Mouse (Mus musculus): ENCODE results near the gene Aph1a. TPM values are rescaled to one million over a fixed set of nuclear protein-coding genes. Genes with fewer than 3 reads are reported as not detected.
A peak's percentile ranks its signal among the peaks of the same experiment; 100 is the strongest.
"Not testable (repeated sequence)": the region's sequence is repeated elsewhere in the genome, so short reads cannot be mapped to it uniquely, and the experiment has no call there.

The Aph1a gene
- 25.9 and 42.4 TPM in 2 replicates for polyA plus RNA-seq (2014; fragmentation: Nextera tagmentation; extraction: Ambion mirVana)

DNA sequence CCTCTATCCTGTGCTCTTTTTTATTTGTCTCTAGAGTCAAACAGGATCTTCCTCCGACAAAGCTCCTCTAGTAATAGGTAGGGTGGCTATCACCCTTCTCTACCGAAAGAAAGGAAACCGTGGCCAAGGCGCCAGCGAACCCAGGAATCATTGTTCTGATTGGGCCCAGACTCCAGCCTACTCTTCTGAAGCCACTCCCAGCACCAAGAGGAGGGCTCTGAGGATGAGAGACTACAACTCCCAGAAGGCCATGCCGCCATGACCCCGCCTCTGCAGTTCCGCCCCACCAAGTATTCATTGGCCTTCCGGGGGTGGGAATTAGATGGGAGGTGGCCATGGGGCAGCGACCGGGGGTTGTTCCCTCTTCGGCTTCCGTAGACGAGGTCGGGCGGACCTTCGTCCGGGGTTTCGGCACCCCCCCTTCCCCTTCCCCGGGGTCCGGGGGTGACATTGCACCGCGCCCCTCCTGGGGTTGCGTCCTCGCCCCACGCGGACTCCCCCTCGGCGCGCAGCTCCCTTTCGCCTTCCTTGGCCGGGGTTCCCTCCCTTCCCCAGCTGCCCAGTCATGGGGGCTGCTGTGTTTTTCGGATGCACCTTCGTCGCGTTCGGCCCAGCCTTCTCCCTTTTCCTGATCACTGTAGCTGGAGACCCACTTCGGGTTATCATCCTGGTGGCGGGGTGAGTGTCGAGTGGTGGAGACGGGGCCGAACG lies at the start of gene Aph1a:
TSS of gene Aph1a (plus strand) at position 364 of the 711 bp plus-strand sequence.
- peak; percentile 95 for ATAC-seq (replicated peaks; ENCODE audit: insufficient number of reproducible peaks, low FRiP score, low TSS enrichment)
- peaks cover 14% of the 10 kb centered on the region for H3K4me1 ChIP-seq (ENCODE audit: control insufficient read depth, insufficient read depth, low read length)
- H3K9me3 ChIP-seq (replicated peaks; ENCODE audit: control insufficient read depth, low read length); H3K27me3 ChIP-seq (ENCODE audit: control insufficient read depth, insufficient read depth, low read length); H3K36me3 ChIP-seq (ENCODE audit: control insufficient read depth, insufficient read depth, low read length): not testable (repeated sequence)
- under 1% methylated on average over 24 of the region's 43 CpGs for WGBS (ENCODE audit: insufficient replicate concordance)
- peak within 1 kb of the TSS; percentile 81 for H3K4me2 ChIP-seq
- H3K4me3 ChIP-seq (ENCODE audit: low read depth, low read length) = peak within 1 kb of the TSS; percentile 55
- peak within 1 kb of the TSS; percentile 86 for H3K27ac ChIP-seq (ENCODE audit: low read depth, low read length)
- peak within 1 kb of the TSS; percentile 79 for H3K9ac ChIP-seq (ENCODE audit: low read depth, low read length)

GRCm38 (mm10) chr3:95850611-95851010 lies 43.2 kb upstream of the Aph1a start:
- Histone ChIP-seq H3K27me3 (ENCODE audit: control insufficient read depth, insufficient read depth, low read length) (no peaks in the 10 kb centered on the region), H3K4me3 (ENCODE audit: low read depth, low read length) (no peak overlapping the region), H3K4me1 (ENCODE audit: control insufficient read depth, insufficient read depth, low read length) (peaks cover 11% of the 10 kb centered on the region; the same call in 1 of the 2 replicates), H3K27ac (ENCODE audit: low read depth, low read length) (no peak overlapping the region), H3K9me3 (replicated peaks; ENCODE audit: control insufficient read depth, low read length) (no peaks in the 10 kb centered on the region), H3K36me3 (ENCODE audit: control insufficient read depth, insufficient read depth, low read length) (peaks cover 48% of the 10 kb centered on the region), H3K9ac (ENCODE audit: low read depth, low read length) (no peak overlapping the region), H3K4me2 (no peak overlapping the region)
- WGBS (ENCODE audit: insufficient replicate concordance) = 44% methylated on average over 4 of the region's 4 CpGs
- ATAC-seq (replicated peaks; ENCODE audit: insufficient number of reproducible peaks, low FRiP score, low TSS enrichment) = no peak; the same call in 1 of the 2 replicates

DNA sequence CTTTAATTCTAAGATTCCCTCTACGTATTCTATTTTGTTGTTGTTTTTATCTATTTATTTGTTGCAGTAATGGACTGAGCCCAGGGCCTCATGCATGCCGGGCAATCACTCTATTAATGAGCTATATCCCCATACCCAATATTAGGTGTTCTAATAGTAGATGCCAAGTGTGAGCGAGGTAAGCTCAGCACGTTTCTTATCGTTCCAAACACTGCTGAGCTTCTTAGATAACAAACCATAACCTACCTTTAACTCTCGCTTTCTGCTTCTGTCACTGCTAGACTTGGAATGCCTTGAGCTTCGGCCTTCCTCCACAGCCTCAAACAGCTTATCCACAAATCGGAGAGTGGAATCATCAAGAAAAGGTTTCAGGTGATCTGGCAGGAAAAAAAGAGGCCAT lies 42.5 kb upstream of the Aph1a start:
- Histone ChIP-seq H3K9ac (ENCODE audit: low read depth, low read length) (no peak overlapping the region), H3K4me1 (ENCODE audit: control insufficient read depth, insufficient read depth, low read length) (peaks cover 11% of the 10 kb centered on the region; the same call in 1 of the 2 replicates), H3K27ac (ENCODE audit: low read depth, low read length) (no peak overlapping the region), H3K4me2 (no peak overlapping the region), H3K36me3 (ENCODE audit: control insufficient read depth, insufficient read depth, low read length) (peaks cover 42% of the 10 kb centered on the region), H3K9me3 (replicated peaks; ENCODE audit: control insufficient read depth, low read length) (no peaks in the 10 kb centered on the region), H3K4me3 (ENCODE audit: low read depth, low read length) (no peak overlapping the region), H3K27me3 (ENCODE audit: control insufficient read depth, insufficient read depth, low read length) (no peaks in the 10 kb centered on the region)
- WGBS (ENCODE audit: insufficient replicate concordance) = 86% methylated on average over 8 of the region's 8 CpGs
- no peak for ATAC-seq (replicated peaks; ENCODE audit: insufficient number of reproducible peaks, low FRiP score, low TSS enrichment)

- H3K27ac ChIP-seq (ENCODE audit: low read depth, low read length) = peak within 1 kb of the TSS; percentile 60
- WGBS (ENCODE audit: insufficient replicate concordance) = under 1% methylated on average over 56 of the region's 56 CpGs
- peak within 1 kb of the TSS; percentile 74 for H3K4me2 ChIP-seq
- no peaks in the 10 kb centered on the region for H3K9me3 ChIP-seq (replicated peaks; ENCODE audit: control insufficient read depth, low read length)
- H3K27me3 ChIP-seq (ENCODE audit: control insufficient read depth, insufficient read depth, low read length) = no peaks in the 10 kb centered on the region
- peaks cover 14% of the 10 kb centered on the region for H3K36me3 ChIP-seq (ENCODE audit: control insufficient read depth, insufficient read depth, low read length)
- peak; percentile 96 for ATAC-seq (replicated peaks; ENCODE audit: insufficient number of reproducible peaks, low FRiP score, low TSS enrichment)
- H3K4me3 ChIP-seq (ENCODE audit: low read depth, low read length) = peak within 1 kb of the TSS; percentile 88
- H3K4me1 ChIP-seq (ENCODE audit: control insufficient read depth, insufficient read depth, low read length) = peaks cover 11% of the 10 kb centered on the region; the same call in 1 of the 2 replicates
- peak within 1 kb of the TSS; percentile 89 for H3K9ac ChIP-seq (ENCODE audit: low read depth, low read length)
These were observed 38.2 kb upstream of the Aph1a start, which contains the start of gene Prpf3 for GRCm38 (mm10) chr3:95855502-95856089. Gene Prpf3 (minus strand): TSS chr3:95855885.

DNA sequence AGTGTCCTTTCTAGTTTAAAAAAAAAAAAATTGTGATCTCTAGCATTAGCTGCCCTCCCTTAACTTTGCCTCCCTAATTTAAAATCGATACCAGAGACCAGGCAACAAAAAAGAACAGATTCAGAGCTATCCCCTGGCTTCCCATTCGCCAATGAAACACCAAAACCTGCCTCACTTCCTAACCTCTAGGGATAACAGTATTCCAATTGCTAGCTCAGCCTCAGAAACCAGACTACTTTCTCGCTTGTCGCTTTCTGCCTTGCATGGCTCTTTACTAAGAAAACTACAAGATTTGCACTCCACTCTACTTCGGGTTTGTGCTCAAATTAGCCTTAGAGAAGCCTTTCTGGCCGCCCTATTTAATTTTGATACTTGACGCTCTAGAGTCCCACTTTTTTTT lies 37.7 kb upstream of the Aph1a start:
- Histone ChIP-seq H3K27me3 (ENCODE audit: control insufficient read depth, insufficient read depth, low read length) (no peaks in the 10 kb centered on the region), H3K4me3 (ENCODE audit: low read depth, low read length) (peak overlapping the region; percentile 88), H3K9ac (ENCODE audit: low read depth, low read length) (peak overlapping the region; percentile 89), H3K27ac (ENCODE audit: low read depth, low read length) (peak overlapping the region; percentile 42), H3K9me3 (replicated peaks; ENCODE audit: control insufficient read depth, low read length) (no peaks in the 10 kb centered on the region), H3K4me2 (peak overlapping the region; percentile 74), H3K36me3 (ENCODE audit: control insufficient read depth, insufficient read depth, low read length) (peaks cover 14% of the 10 kb centered on the region), H3K4me1 (ENCODE audit: control insufficient read depth, insufficient read depth, low read length) (peaks cover 7% of the 10 kb centered on the region; the same call in 1 of the 2 replicates)
- 28% methylated on average over 7 of the region's 7 CpGs for WGBS (ENCODE audit: insufficient replicate concordance)
- no peak for ATAC-seq (replicated peaks; ENCODE audit: insufficient number of reproducible peaks, low FRiP score, low TSS enrichment)

DNA sequence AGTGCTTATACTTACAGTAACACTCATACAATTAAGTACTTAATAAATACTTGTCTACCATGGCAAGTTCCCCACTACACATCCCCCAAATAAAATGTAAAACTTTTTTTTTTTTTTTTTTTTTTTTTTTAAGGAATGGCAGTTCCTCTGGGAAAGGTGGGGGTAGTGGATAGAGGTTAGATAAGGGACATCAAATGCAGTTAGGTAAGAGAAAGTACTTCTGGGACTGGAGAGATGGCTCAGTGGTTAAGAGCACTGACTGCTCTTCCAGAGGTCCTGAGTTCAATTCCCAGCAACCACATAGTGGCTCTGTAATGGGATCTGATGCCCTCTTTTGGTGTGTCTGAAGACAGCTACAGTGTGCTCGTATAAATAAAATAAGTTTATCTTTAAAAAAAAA lies 36.7 kb upstream of the Aph1a start:
- 86% methylated on average over 1 of the region's 1 CpGs for WGBS (ENCODE audit: insufficient replicate concordance)
- not testable (repeated sequence) for ATAC-seq (replicated peaks; ENCODE audit: insufficient number of reproducible peaks, low FRiP score, low TSS enrichment); H3K9me3 ChIP-seq (replicated peaks; ENCODE audit: control insufficient read depth, low read length); H3K4me2 ChIP-seq; H3K9ac ChIP-seq (ENCODE audit: low read depth, low read length); H3K4me1 ChIP-seq (ENCODE audit: control insufficient read depth, insufficient read depth, low read length); H3K27me3 ChIP-seq (ENCODE audit: control insufficient read depth, insufficient read depth, low read length); H3K4me3 ChIP-seq (ENCODE audit: low read depth, low read length); H3K27ac ChIP-seq (ENCODE audit: low read depth, low read length)
- H3K36me3 ChIP-seq (ENCODE audit: control insufficient read depth, insufficient read depth, low read length) = peaks cover 10% of the 10 kb centered on the region

GRCm38 (mm10) chr3:95858278-95858677 lies 35.5 kb upstream of the Aph1a start:
- H3K9ac ChIP-seq (ENCODE audit: low read depth, low read length); H3K27ac ChIP-seq (ENCODE audit: low read depth, low read length); H3K36me3 ChIP-seq (ENCODE audit: control insufficient read depth, insufficient read depth, low read length); H3K9me3 ChIP-seq (replicated peaks; ENCODE audit: control insufficient read depth, low read length); H3K4me1 ChIP-seq (ENCODE audit: control insufficient read depth, insufficient read depth, low read length); H3K4me3 ChIP-seq (ENCODE audit: low read depth, low read length); ATAC-seq (replicated peaks; ENCODE audit: insufficient number of reproducible peaks, low FRiP score, low TSS enrichment); H3K27me3 ChIP-seq (ENCODE audit: control insufficient read depth, insufficient read depth, low read length); H3K4me2 ChIP-seq: not testable (repeated sequence)
- WGBS (ENCODE audit: insufficient replicate concordance) = 76% methylated on average over 3 of the region's 3 CpGs

DNA sequence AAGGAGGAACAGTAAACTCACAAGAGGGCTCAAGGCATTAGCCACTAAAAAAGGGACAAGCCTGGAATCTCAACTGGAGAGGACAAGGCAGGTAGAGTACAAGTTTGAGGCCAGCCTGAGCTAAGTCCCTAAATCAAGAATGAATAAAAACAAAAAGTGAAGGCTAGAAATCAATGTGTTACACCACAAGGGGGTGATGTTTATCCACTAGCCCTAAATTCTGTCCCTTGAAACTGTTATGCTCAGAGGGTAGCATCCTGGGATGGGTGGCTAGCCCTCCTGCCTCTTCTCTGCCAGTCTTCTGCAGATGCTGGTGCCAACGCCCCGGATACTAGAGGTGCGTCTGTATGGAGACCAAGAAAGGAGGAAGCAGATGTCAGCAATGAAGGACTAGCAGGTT lies 33.4 kb upstream of the Aph1a start:
- Histone ChIP-seq H3K9ac (ENCODE audit: low read depth, low read length) (no peak overlapping the region), H3K36me3 (ENCODE audit: control insufficient read depth, insufficient read depth, low read length) (peaks cover 8% of the 10 kb centered on the region; the same call in 1 of the 2 replicates), H3K4me1 (ENCODE audit: control insufficient read depth, insufficient read depth, low read length) (no peaks in the 10 kb centered on the region), H3K27ac (ENCODE audit: low read depth, low read length) (no peak overlapping the region), H3K9me3 (replicated peaks; ENCODE audit: control insufficient read depth, low read length) (no peaks in the 10 kb centered on the region), H3K4me2 (no peak overlapping the region), H3K27me3 (ENCODE audit: control insufficient read depth, insufficient read depth, low read length) (no peaks in the 10 kb centered on the region), H3K4me3 (ENCODE audit: low read depth, low read length) (no peak overlapping the region)
- 80% methylated on average over 3 of the region's 3 CpGs for WGBS (ENCODE audit: insufficient replicate concordance)
- ATAC-seq (replicated peaks; ENCODE audit: insufficient number of reproducible peaks, low FRiP score, low TSS enrichment) = no peak
